In the genomic region with DNA sequence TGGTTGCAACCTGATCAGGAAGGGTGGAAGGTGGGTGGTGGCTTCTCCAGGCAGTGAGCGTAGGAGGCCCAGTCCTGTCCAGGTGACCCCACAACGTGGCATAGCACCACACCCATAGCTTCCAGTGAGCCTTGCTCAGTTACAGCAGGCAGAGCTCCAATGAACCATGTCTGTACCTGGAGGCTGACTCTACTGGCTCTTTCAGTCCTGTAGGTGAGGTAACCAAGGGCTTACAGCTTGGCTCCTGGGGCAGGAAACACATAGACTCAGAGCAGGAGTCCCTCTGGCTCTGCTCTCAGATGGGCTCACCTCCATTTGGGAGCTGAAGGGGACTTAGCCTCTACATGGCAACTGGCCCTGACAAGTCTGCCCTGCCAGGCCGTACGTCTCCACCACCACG, we compare ENCODE assay signal across 26 mouse cellular contexts.
DNase-seq lines count a peak whose midpoint lies in the region; ATAC-seq and TF ChIP-seq lines count a peak whose summit lies in the region.
"Had no signal": no experiment of that assay in that cellular context is flagged by ENCODE, and none has a peak within 500 bp of the region (broad histone marks: within the 10 kb centered on the region; RNA-seq: fewer than 3 reads in every experiment).

No protein-coding gene starts in this region.

- no peak overlapping the region for H3K9ac ChIP-seq in hindbrain, embryonic 12.5 days
- H3K9ac ChIP-seq in hindbrain, embryonic 11.5 days (ENCODE audit: low read depth, low read length) = no peak overlapping the region
- no peak overlapping the region for H3K9ac ChIP-seq in hindbrain, embryonic 15.5 days
- H3K9ac ChIP-seq in neural tube, embryonic 12.5 days = no peak overlapping the region
- no peak overlapping the region for H3K9ac ChIP-seq in neural tube, embryonic 15.5 days (replicated peaks)
- H3K9ac ChIP-seq: embryonic facial prominence, embryonic 12.5 days; embryonic facial prominence, embryonic 15.5 days; forebrain, embryonic 13.5 days; heart, embryonic 12.5 days; heart, embryonic 15.5 days had no signal

- 96% methylated on average over 5 of the region's 5 CpGs for WGBS in hindbrain, embryonic 12.5 days
- 87% methylated on average over 5 of the region's 5 CpGs for WGBS in hindbrain, embryonic 11.5 days
- 81% methylated on average over 5 of the region's 5 CpGs for WGBS in hindbrain, embryonic 15.5 days
- 85% methylated on average over 5 of the region's 5 CpGs for WGBS in hindbrain, embryonic 10.5 days
- 86% methylated on average over 5 of the region's 5 CpGs for WGBS in neural tube, embryonic 12.5 days
- 88% methylated on average over 5 of the region's 5 CpGs for WGBS in neural tube, embryonic 15.5 days

- intact Hi-C loops in gastrocnemius, adult 2 months (cut with DNase I) = no loop called here

- no peak for DNase-seq in hindbrain, embryonic 11.5 days (ENCODE audit: low spot score)
- no peak for DNase-seq in hindbrain, embryonic 10.5 days (ENCODE audit: low spot score)
- DNase-seq in neural tube, embryonic 10.5 days (ENCODE audit: extremely low spot score, low spot score) = no peak
- DNase-seq in gastrocnemius, adult 2 months = no peak
- DNase-seq: adrenal gland, postnatal 10 days; adrenal gland, postnatal 36 days; cerebellum, adult 18-20 months; cerebellum, adult 9-10 months; cerebellum, postnatal 14 days; gastrocnemius, postnatal 14 days; heart, adult 18-20 months; heart, postnatal 10 days; heart, postnatal 36 days had no signal

- H3K4me1 ChIP-seq in hindbrain, embryonic 12.5 days = peaks cover 22% of the 10 kb centered on the region
- no peaks in the 10 kb centered on the region for H3K4me1 ChIP-seq in hindbrain, embryonic 11.5 days (replicated peaks; ENCODE audit: control insufficient read depth, insufficient read depth, low read length)
- H3K4me1 ChIP-seq in hindbrain, embryonic 15.5 days (replicated peaks) = peaks cover 27% of the 10 kb centered on the region
- H3K4me1 ChIP-seq in hindbrain, embryonic 10.5 days (replicated peaks) = peaks cover 16% of the 10 kb centered on the region; the same call in 1 of the 2 replicates
- peaks cover 19% of the 10 kb centered on the region; the same call in 1 of the 2 replicates for H3K4me1 ChIP-seq in neural tube, embryonic 12.5 days
- peaks cover 57% of the 10 kb centered on the region for H3K4me1 ChIP-seq in neural tube, embryonic 15.5 days
- H3K4me1 ChIP-seq: embryonic facial prominence, embryonic 12.5 days; embryonic facial prominence, embryonic 15.5 days; heart, embryonic 12.5 days; heart, embryonic 15.5 days had no signal

- no peaks in the 10 kb centered on the region for H3K27me3 ChIP-seq in hindbrain, embryonic 12.5 days
- no peaks in the 10 kb centered on the region for H3K27me3 ChIP-seq in hindbrain, embryonic 11.5 days (ENCODE audit: control insufficient read depth, insufficient read depth, low read length)
- no peaks in the 10 kb centered on the region for H3K27me3 ChIP-seq in hindbrain, embryonic 15.5 days
- 0 out of 2 replicates have a peak, but pooled peaks cover 2% of the 10 kb centered on the region for H3K27me3 ChIP-seq in hindbrain, embryonic 10.5 days (ENCODE audit: insufficient read depth, poor library complexity, severe bottlenecking)
- H3K27me3 ChIP-seq in neural tube, embryonic 12.5 days (replicated peaks) = no peaks in the 10 kb centered on the region
- H3K27me3 ChIP-seq in neural tube, embryonic 15.5 days (replicated peaks) = no peaks in the 10 kb centered on the region
- H3K27me3 ChIP-seq: embryonic facial prominence, embryonic 12.5 days; heart, embryonic 12.5 days; heart, embryonic 15.5 days; Patski had no signal

- H3K36me3 ChIP-seq in hindbrain, embryonic 12.5 days = no peaks in the 10 kb centered on the region
- H3K36me3 ChIP-seq in hindbrain, embryonic 11.5 days (ENCODE audit: control insufficient read depth, insufficient read depth, low read length) = no peaks in the 10 kb centered on the region
- no peaks in the 10 kb centered on the region for H3K36me3 ChIP-seq in hindbrain, embryonic 15.5 days
- no peaks in the 10 kb centered on the region for H3K36me3 ChIP-seq in hindbrain, embryonic 10.5 days
- H3K36me3 ChIP-seq in neural tube, embryonic 12.5 days = no peaks in the 10 kb centered on the region
- no peaks in the 10 kb centered on the region for H3K36me3 ChIP-seq in neural tube, embryonic 15.5 days
- H3K36me3 ChIP-seq: embryonic facial prominence, embryonic 12.5 days; embryonic facial prominence, embryonic 15.5 days; forebrain, embryonic 10.5 days; heart, embryonic 12.5 days; heart, embryonic 15.5 days had no signal

- no peak overlapping the region for H3K4me3 ChIP-seq in hindbrain, embryonic 12.5 days
- no peak overlapping the region for H3K4me3 ChIP-seq in hindbrain, embryonic 11.5 days (ENCODE audit: low read depth, low read length)
- no peak overlapping the region for H3K4me3 ChIP-seq in hindbrain, embryonic 15.5 days
- H3K4me3 ChIP-seq in hindbrain, embryonic 10.5 days = no peak overlapping the region
- no peak overlapping the region for H3K4me3 ChIP-seq in neural tube, embryonic 12.5 days
- H3K4me3 ChIP-seq in neural tube, embryonic 15.5 days (replicated peaks) = no peak overlapping the region
- no peak overlapping the region for H3K4me3 ChIP-seq in gastrocnemius, adult 2 months
- H3K4me3 ChIP-seq: embryonic facial prominence, embryonic 12.5 days; embryonic facial prominence, embryonic 15.5 days; forebrain, embryonic 10.5 days; forebrain, embryonic 13.5 days; heart, embryonic 12.5 days; heart, embryonic 15.5 days had no signal

- H3K9me3 ChIP-seq in hindbrain, embryonic 12.5 days (replicated peaks) = no peaks in the 10 kb centered on the region
- H3K9me3 ChIP-seq in hindbrain, embryonic 11.5 days (ENCODE audit: control insufficient read depth, low read length) = no peaks in the 10 kb centered on the region
- H3K9me3 ChIP-seq in hindbrain, embryonic 15.5 days = no peaks in the 10 kb centered on the region
- no peaks in the 10 kb centered on the region for H3K9me3 ChIP-seq in hindbrain, embryonic 10.5 days
- H3K9me3 ChIP-seq in neural tube, embryonic 12.5 days = no peaks in the 10 kb centered on the region
- no peaks in the 10 kb centered on the region for H3K9me3 ChIP-seq in neural tube, embryonic 15.5 days (replicated peaks)
- H3K9me3 ChIP-seq: embryonic facial prominence, embryonic 12.5 days; embryonic facial prominence, embryonic 15.5 days; forebrain, embryonic 10.5 days; forebrain, embryonic 13.5 days; heart, embryonic 12.5 days; heart, embryonic 15.5 days had no signal

- TF ChIP-seq CTCF in gastrocnemius, adult 2 months (IDR thresholded peaks at IDR 0.05) = no peak

- no peak for ATAC-seq in hindbrain, embryonic 12.5 days (ENCODE audit: low FRiP score)
- ATAC-seq in hindbrain, embryonic 11.5 days (ENCODE audit: low FRiP score) = no peak
- ATAC-seq in hindbrain, embryonic 15.5 days (ENCODE audit: low FRiP score, low read depth) = no peak; the same call in 1 of the 2 replicates
- no peak for ATAC-seq in neural tube, embryonic 12.5 days (ENCODE audit: low FRiP score, low read depth)
- ATAC-seq in neural tube, embryonic 15.5 days (ENCODE audit: low FRiP score) = no peak
- ATAC-seq: forebrain, embryonic 13.5 days; forebrain, embryonic 16.5 days; intestine, postnatal 0 days; Patski had no signal

- H3K27ac ChIP-seq in hindbrain, embryonic 12.5 days = peak overlapping the region; percentile 30; the same call in 1 of the 2 replicates
- no peak overlapping the region for H3K27ac ChIP-seq in hindbrain, embryonic 11.5 days (ENCODE audit: low read depth, low read length)
- peak overlapping the region; percentile 61; the same call in 1 of the 2 replicates for H3K27ac ChIP-seq in hindbrain, embryonic 15.5 days (replicated peaks)
- no peak overlapping the region for H3K27ac ChIP-seq in hindbrain, embryonic 10.5 days
- H3K27ac ChIP-seq in neural tube, embryonic 12.5 days = peak overlapping the region; percentile 37; the same call in 1 of the 2 replicates
- peak overlapping the region; percentile 74 for H3K27ac ChIP-seq in neural tube, embryonic 15.5 days (replicated peaks)
- no peak overlapping the region for H3K27ac ChIP-seq in gastrocnemius, adult 2 months
- H3K27ac ChIP-seq: embryonic facial prominence, embryonic 12.5 days; embryonic facial prominence, embryonic 15.5 days; forebrain, embryonic 10.5 days; forebrain, embryonic 13.5 days; heart, embryonic 15.5 days had no signal

- no peak overlapping the region for H3K4me2 ChIP-seq in hindbrain, embryonic 12.5 days (replicated peaks)
- H3K4me2 ChIP-seq in hindbrain, embryonic 11.5 days (replicated peaks; ENCODE audit: low read depth, low read length) = no peak overlapping the region
- no peak overlapping the region for H3K4me2 ChIP-seq in hindbrain, embryonic 15.5 days
- H3K4me2 ChIP-seq in neural tube, embryonic 12.5 days (replicated peaks) = no peak overlapping the region
- H3K4me2 ChIP-seq in neural tube, embryonic 15.5 days = no peak overlapping the region
- H3K4me2 ChIP-seq: embryonic facial prominence, embryonic 12.5 days; embryonic facial prominence, embryonic 15.5 days; forebrain, embryonic 13.5 days; heart, embryonic 12.5 days; heart, embryonic 15.5 days had no signal

Comparison
In these comparisons a context has a peak if more than half of its experiments do, and no peak if none do; other contexts are left out.
1. H3K27ac ChIP-seq: peak in hindbrain, embryonic 12.5 days (single experiment), hindbrain, embryonic 15.5 days (single experiment), neural tube, embryonic 12.5 days (single experiment) and neural tube, embryonic 15.5 days (single experiment); none in hindbrain, embryonic 11.5 days (single experiment), hindbrain, embryonic 10.5 days (single experiment) and gastrocnemius, adult 2 months (single experiment).